Mouse (Mus musculus) E14TG2a.4 (cell line): ENCODE results near the gene Sgk1.

Experiments used
- H3K27me3 ChIP-seq: 2 replicates; pipeline ENCODE4 v1.6.1; 2014; ENCODE audit warnings: low read length, control low read depth; ENCODE audit not compliant: insufficient read depth
- H3K36me3 ChIP-seq: 2 replicates; pipeline ENCODE4 v1.6.1; 2014; ENCODE audit warnings: low read length, control low read depth; ENCODE audit not compliant: insufficient read depth
- H3K4me1 ChIP-seq: replicated peaks from 2 replicates; pipeline ENCODE4 v1.6.1; 2014; ENCODE audit warnings: low read depth, low read length, control low read depth
- H3K4me3 ChIP-seq: replicated peaks from 2 replicates; pipeline ENCODE4 v1.5.1; 2014; ENCODE audit warnings: mild to moderate bottlenecking, low read length
- H3K9me3 ChIP-seq: 2 replicates; pipeline ENCODE4 v1.6.1; 2014; ENCODE audit warnings: low read length, control low read depth
- CTCF ChIP-seq: conservative IDR thresholded peaks from 2 replicates; pipeline ENCODE4 v1.5.1; 2014; ENCODE audit warnings: low read length
- NANOG ChIP-seq: IDR thresholded peaks from 2 replicates; pipeline ENCODE4 v1.6.1; 2014; ENCODE audit warnings: borderline replicate concordance, low read length, mixed read lengths
- POU5F1 ChIP-seq: IDR thresholded peaks from 2 replicates; pipeline ENCODE4 v1.6.1; 2014; ENCODE audit warnings: low read length, borderline replicate concordance

Sgk1 gene

DNA sequence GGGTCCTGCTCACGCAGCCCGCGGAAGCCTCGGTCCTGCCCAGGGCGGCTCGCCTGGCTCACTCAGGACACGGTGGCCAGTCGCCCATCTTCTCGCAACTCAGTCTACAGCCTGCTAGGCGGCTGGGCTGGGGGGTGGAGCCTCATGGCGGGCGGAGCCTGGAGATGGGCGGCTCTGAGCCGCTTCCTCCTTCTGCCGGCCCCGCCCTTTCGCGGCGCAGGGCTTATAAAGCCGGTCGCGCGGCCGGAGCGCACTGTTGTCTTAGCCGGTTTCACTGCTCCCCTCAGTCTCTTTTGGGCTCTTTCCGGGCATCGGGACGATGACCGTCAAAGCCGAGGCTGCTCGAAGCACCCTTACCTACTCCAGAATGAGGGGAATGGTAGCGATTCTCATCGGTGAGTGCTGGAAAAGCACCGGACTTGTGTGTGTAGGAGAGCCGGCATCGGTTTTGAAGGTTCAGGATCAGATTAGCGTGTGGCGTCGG lies 112.5 kb downstream of the Sgk1 start:
- Histone ChIP-seq H3K4me1 (peaks cover 63% of the 10 kb centered on the region), H3K4me3 (peak overlapping the region; percentile 91), H3K36me3 (peaks cover 43% of the 10 kb centered on the region), H3K27me3 (no peaks in the 10 kb centered on the region), H3K9me3 (no peaks in the 10 kb centered on the region)
- TF ChIP-seq POU5F1 (no peak), CTCF (no peak), NANOG (no peak)

DNA sequence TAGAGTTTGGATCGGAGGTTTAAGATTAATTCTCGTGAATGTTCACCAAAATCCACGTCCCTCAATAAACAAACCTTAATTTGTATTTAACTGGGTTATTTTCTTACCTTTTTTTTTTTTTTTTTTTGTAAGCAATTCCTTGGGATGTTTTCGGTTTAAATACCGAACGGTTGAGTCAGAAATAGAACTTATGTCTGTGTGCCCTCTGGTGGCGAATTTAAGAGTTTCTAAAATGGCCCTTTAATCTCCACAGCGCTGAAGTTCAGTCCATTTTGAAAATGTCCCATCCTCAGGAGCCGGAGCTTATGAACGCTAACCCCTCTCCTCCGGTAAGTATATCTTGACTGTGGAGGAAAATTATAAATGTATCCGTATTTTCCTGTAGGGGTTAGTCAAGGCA lies 113.2 kb downstream of the Sgk1 start:
- Histone ChIP-seq H3K36me3 (peaks cover 50% of the 10 kb centered on the region), H3K4me1 (peaks cover 60% of the 10 kb centered on the region), H3K4me3 (peak overlapping the region; percentile 91), H3K9me3 (no peaks in the 10 kb centered on the region), H3K27me3 (no peaks in the 10 kb centered on the region)
- TF ChIP-seq NANOG (no peak), POU5F1 (no peak), CTCF (peak; percentile 49)

DNA sequence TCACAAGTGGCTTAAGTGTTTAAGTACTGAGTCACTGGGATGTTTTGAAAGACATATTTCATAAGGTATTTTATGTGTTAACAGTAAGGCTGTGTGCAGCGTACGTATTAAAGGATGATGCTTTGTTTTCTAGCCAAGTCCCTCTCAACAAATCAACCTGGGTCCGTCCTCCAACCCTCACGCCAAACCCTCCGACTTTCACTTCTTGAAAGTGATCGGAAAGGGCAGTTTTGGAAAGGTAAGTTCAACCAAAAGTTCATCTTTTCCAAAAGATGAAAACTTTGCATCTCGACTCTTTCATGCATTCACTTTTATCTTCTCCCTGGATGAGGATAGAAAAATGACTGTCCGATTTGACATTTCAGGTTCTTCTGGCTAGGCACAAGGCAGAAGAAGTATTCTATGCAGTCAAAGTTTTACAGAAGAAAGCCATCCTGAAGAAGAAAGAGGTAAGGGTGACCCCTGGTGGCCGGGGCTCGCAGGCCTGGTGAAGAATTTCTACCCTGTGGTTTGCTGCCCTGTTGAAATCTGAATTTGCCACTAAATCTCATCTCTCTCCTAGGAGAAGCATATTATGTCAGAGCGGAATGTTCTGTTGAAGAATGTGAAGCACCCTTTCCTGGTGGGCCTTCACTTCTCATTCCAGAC lies 113.8 kb downstream of the Sgk1 start:
- Histone ChIP-seq H3K27me3 (no peaks in the 10 kb centered on the region), H3K9me3 (no peaks in the 10 kb centered on the region), H3K36me3 (peaks cover 52% of the 10 kb centered on the region), H3K4me1 (peaks cover 60% of the 10 kb centered on the region), H3K4me3 (peak overlapping the region; percentile 91)
- peak; percentile 74 for TF ChIP-seq CTCF
- TF ChIP-seq NANOG: no peak

DNA sequence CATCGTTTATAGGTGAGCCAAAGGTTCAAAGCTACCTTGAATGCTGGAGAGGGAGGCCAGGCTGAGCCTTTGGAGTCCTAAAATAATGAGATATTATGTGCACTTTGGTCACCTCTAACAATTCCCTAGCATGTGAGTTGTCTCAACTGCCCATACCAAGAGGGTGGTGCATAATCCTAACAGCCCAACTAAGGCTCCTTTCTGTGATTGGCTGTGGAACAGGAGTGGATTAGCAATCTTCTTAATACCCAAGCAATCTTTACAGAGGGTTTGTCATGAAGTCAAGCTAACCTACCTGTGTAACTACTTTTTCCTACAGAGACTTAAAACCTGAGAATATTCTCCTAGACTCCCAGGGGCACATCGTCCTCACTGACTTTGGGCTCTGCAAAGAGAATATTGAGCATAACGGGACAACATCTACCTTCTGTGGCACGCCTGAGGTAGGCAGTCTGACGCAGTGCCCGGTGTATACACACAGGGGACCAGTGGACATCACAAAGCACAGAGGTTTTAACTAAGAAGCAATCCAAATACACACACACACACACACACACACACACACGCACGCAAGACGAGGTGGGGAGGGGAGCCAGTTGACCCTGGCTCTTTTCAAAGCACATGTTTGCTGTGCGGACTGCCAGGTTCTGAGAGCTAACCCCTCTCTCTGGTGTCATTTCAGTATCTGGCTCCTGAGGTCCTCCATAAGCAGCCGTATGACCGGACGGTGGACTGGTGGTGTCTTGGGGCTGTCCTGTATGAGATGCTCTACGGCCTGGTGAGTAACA lies 114.9 kb downstream of the Sgk1 start:
- Histone ChIP-seq H3K9me3 (no peaks in the 10 kb centered on the region), H3K27me3 (no peaks in the 10 kb centered on the region), H3K4me1 (peaks cover 53% of the 10 kb centered on the region), H3K36me3 (peaks cover 52% of the 10 kb centered on the region), H3K4me3 (peak overlapping the region; percentile 91)
- TF ChIP-seq NANOG (no peak), POU5F1 (no peak), CTCF (no peak)

DNA sequence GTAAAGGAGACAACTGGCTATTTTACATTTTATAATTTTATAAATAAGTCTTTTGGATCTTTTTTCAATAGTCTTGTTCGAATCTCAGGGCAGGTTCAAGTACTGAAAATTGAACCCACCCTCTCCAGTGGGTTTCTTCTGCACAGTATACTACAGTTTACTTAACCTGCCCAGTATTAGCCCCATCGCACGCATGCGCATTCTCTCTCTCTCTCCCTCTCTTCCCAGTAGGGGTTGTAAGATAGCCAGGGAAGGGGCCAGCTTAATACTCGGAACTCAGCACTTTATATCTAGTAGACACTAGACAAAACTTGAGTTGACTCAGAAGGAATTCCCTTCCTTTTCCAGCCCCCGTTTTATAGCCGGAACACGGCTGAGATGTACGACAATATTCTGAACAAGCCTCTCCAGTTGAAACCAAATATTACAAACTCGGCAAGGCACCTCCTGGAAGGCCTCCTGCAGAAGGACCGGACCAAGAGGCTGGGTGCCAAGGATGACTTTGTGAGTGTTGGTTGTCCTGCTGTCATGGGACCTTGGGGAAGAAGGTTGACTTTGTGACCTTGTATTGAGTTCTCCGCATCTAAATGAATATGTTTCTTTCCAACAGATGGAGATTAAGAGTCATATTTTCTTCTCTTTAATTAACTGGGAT lies 115.7 kb downstream of the Sgk1 start:
- Histone ChIP-seq H3K9me3 (no peaks in the 10 kb centered on the region), H3K36me3 (peaks cover 52% of the 10 kb centered on the region), H3K4me1 (peaks cover 45% of the 10 kb centered on the region), H3K27me3 (no peaks in the 10 kb centered on the region), H3K4me3 (peak overlapping the region; percentile 91)
- TF ChIP-seq NANOG: no peak
- TF ChIP-seq CTCF: no peak
- no peak for TF ChIP-seq POU5F1

DNA sequence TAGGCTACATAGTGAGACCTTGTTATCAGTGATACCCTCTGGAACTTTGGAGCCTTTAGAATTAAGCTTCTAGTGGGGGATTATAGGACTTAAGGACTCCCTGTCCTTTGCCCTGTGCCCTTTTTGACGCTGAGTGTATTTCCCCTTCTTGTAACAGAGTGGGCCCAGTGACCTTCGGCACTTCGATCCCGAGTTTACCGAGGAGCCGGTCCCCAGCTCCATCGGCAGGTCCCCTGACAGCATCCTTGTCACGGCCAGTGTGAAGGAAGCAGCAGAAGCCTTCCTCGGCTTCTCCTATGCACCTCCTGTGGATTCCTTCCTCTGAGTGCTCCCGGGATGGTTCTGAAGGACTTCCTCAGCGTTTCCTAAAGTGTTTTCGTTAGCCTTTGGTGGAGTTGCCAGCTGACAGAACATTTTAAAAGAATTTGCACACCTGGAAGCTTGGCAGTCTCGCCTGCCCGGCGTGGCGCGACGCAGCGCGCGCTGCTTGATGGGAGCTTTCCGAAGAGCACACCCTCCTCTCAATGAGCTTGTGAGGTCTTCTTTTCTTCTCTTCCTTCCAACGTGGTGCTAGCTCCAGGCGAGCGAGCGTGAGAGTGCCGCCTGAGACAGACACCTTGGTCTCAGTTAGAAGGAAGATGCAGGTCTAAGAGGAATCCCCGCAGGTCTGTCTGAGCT lies 116.7 kb downstream of the Sgk1 start:
- H3K36me3 ChIP-seq: peaks cover 52% of the 10 kb centered on the region
- no peaks in the 10 kb centered on the region for H3K27me3 ChIP-seq
- H3K4me1 ChIP-seq: peaks cover 43% of the 10 kb centered on the region
- TF ChIP-seq CTCF: no peak
- no peak for TF ChIP-seq NANOG
- no peak for TF ChIP-seq POU5F1
- H3K4me3 ChIP-seq: peak overlapping the region; percentile 91
- H3K9me3 ChIP-seq: no peaks in the 10 kb centered on the region

DNA sequence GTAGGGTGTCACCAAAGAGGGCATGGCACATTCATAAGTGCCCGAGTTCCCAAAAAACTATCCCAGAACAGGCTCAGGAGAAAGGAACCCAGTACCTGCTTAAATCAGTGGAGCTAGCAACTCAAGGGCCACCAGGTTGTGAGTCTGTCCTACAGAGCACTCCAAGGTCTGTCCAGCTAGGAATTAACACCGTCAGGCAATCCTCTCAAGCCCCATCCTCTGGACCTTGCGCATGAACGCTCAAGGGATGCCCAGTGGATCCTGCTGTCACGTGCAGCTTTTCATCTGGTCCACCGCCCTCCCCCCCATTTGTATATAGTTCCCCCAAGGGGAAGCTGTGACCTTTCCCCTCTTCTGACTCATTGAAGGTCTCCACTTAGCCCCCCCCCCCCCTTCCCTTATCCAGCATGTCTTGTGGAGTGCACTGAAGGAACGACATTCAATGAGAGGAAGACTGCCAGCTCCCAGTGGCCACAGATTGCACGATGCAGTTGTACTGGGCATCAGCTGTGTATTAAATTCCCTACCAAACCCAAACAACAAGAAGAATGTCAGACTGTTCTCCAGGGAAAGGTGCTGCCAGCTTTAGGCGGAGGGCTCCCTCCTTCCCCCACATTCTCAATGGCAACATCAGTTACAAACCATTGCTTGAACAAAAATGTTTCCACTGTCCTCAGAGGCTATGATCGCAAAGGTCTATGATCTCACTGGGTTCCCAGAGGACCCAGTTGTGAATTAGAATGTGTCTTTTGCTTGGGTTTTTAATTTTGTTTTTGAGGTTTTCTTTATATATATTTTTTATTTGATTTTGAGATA lies 118.7 kb downstream of the Sgk1 start:
- Histone ChIP-seq H3K27me3 (no peaks in the 10 kb centered on the region), H3K4me1 (peaks cover 43% of the 10 kb centered on the region), H3K4me3 (no peak overlapping the region), H3K36me3 (peaks cover 47% of the 10 kb centered on the region), H3K9me3 (no peaks in the 10 kb centered on the region)
- TF ChIP-seq CTCF (no peak), NANOG (no peak), POU5F1 (no peak)

DNA sequence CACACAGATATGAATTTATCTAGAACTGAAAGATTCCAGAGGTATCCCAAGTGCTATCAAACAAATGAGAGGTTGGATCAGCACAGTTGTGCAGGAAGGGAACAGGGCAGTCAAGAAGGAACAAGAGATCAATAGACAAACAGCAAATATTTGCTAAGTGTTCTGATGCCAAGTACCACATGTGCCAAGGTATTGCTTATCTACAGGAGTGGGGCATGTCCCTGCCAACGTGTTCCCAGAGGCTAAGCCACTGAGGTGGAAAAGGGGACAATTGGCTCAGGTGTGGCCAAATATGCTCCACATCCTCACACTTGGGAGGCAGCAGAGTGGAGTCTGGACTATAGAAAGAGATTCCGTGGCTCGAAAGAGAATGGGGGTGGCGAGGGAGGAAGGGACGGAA lies 119.6 kb downstream of the Sgk1 start:
- H3K36me3 ChIP-seq: peaks cover 38% of the 10 kb centered on the region
- no peaks in the 10 kb centered on the region for H3K9me3 ChIP-seq
- H3K4me3 ChIP-seq: no peak overlapping the region
- H3K4me1 ChIP-seq: peaks cover 38% of the 10 kb centered on the region
- TF ChIP-seq POU5F1 (no peak), NANOG (no peak), CTCF (no peak)
- no peaks in the 10 kb centered on the region for H3K27me3 ChIP-seq
